ENCODE assay signal across 16 mouse cellular contexts in genomic region chr5:53139140-53139539, GRCm38 (mm10).
A peak's percentile ranks its signal among the peaks of the same experiment; 100 is the strongest.
DNase-seq lines count a peak whose midpoint lies in the region; ATAC-seq and TF ChIP-seq lines count a peak whose summit lies in the region.
"Had no signal": no experiment of that assay in that cellular context is flagged by ENCODE, and none has a peak within 500 bp of the region (broad histone marks: within the 10 kb centered on the region; RNA-seq: fewer than 3 reads in every experiment).

No protein-coding gene starts in this region.

- H3K27me3 ChIP-seq in embryonic facial prominence, embryonic 11.5 days (ENCODE audit: control insufficient read depth, insufficient read depth, low read length) = no peaks in the 10 kb centered on the region
- H3K27me3 ChIP-seq in embryonic facial prominence, embryonic 10.5 days (replicated peaks; ENCODE audit: low read depth, poor library complexity, severe bottlenecking) = no peaks in the 10 kb centered on the region
- no peaks in the 10 kb centered on the region for H3K27me3 ChIP-seq in heart, postnatal 0 days (ENCODE audit: control insufficient read depth, insufficient read depth, low read length)
- H3K27me3 ChIP-seq in forebrain, embryonic 16.5 days (replicated peaks; ENCODE audit: control insufficient read depth, insufficient read depth, low read length) = no peaks in the 10 kb centered on the region
- H3K27me3 ChIP-seq in intestine, postnatal 0 days (replicated peaks; ENCODE audit: control insufficient read depth, insufficient read depth, low read length) = no peaks in the 10 kb centered on the region
- H3K27me3 ChIP-seq: limb, embryonic 15.5 days had no signal

- no peak overlapping the region for H3K27ac ChIP-seq in embryonic facial prominence, embryonic 11.5 days (replicated peaks; ENCODE audit: low read depth, low read length)
- no peak overlapping the region for H3K27ac ChIP-seq in embryonic facial prominence, embryonic 10.5 days (replicated peaks)
- H3K27ac ChIP-seq in heart, postnatal 0 days (ENCODE audit: low read depth) = peak overlapping the region; percentile 48; the same call in 1 of the 2 replicates
- H3K27ac ChIP-seq in forebrain, embryonic 16.5 days (ENCODE audit: low read length) = no peak overlapping the region
- H3K27ac ChIP-seq in intestine, postnatal 0 days (ENCODE audit: low read depth, low read length) = no peak overlapping the region
- H3K27ac ChIP-seq: limb, embryonic 15.5 days had no signal

- WGBS in embryonic facial prominence, embryonic 11.5 days = 28% methylated on average over 4 of the region's 4 CpGs
- WGBS in embryonic facial prominence, embryonic 10.5 days = 43% methylated on average over 4 of the region's 4 CpGs
- WGBS in heart, postnatal 0 days = 10% methylated on average over 4 of the region's 4 CpGs
- 4% methylated on average over 4 of the region's 4 CpGs for WGBS in forebrain, embryonic 16.5 days
- WGBS in intestine, postnatal 0 days = 54% methylated on average over 4 of the region's 4 CpGs

- no peaks in the 10 kb centered on the region for H3K4me1 ChIP-seq in embryonic facial prominence, embryonic 11.5 days (ENCODE audit: control insufficient read depth, insufficient read depth, low read length)
- H3K4me1 ChIP-seq in embryonic facial prominence, embryonic 10.5 days = peaks cover 12% of the 10 kb centered on the region
- H3K4me1 ChIP-seq in heart, postnatal 0 days (ENCODE audit: control insufficient read depth, insufficient read depth) = peaks cover 11% of the 10 kb centered on the region
- H3K4me1 ChIP-seq in forebrain, embryonic 16.5 days (replicated peaks; ENCODE audit: control insufficient read depth, insufficient read depth, low read length) = peaks cover 21% of the 10 kb centered on the region
- H3K4me1 ChIP-seq in intestine, postnatal 0 days (replicated peaks; ENCODE audit: control insufficient read depth, insufficient read depth, low read length) = no peaks in the 10 kb centered on the region
- H3K4me1 ChIP-seq: limb, embryonic 15.5 days had no signal

- DNase-seq in embryonic facial prominence, embryonic 11.5 days (ENCODE audit: low spot score) = peak; percentile 23
- no peak for DNase-seq in embryonic facial prominence, embryonic 10.5 days (ENCODE audit: low spot score)
- peak; percentile 36 for DNase-seq in heart, postnatal 0 days (ENCODE audit: low spot score)
- DNase-seq in heart, adult 11 months = no peak
- peak; percentile 58 for DNase-seq in brain, embryonic 14.5 days (ENCODE audit: low read depth)
- DNase-seq in thymus, postnatal 14 days = no peak
- DNase-seq: adrenal gland, adult 8-10 months; cerebellum, adult 9-11 months; kidney, adult 9 months; kidney, postnatal 4 days; lung, postnatal 10 days; thymus, postnatal 36 days had no signal

- no peaks in the 10 kb centered on the region for H3K9me3 ChIP-seq in embryonic facial prominence, embryonic 11.5 days (replicated peaks; ENCODE audit: control insufficient read depth, low read length)
- H3K9me3 ChIP-seq in embryonic facial prominence, embryonic 10.5 days = no peaks in the 10 kb centered on the region
- H3K9me3 ChIP-seq in heart, postnatal 0 days (replicated peaks; ENCODE audit: control insufficient read depth, low read length) = no peaks in the 10 kb centered on the region
- H3K9me3 ChIP-seq in forebrain, embryonic 16.5 days (ENCODE audit: control insufficient read depth, low read length) = no peaks in the 10 kb centered on the region
- H3K9me3 ChIP-seq in intestine, postnatal 0 days (ENCODE audit: control insufficient read depth) = no peaks in the 10 kb centered on the region
- H3K9me3 ChIP-seq: limb, embryonic 15.5 days had no signal

- H3K4me2 ChIP-seq in embryonic facial prominence, embryonic 11.5 days (ENCODE audit: low read depth, low read length) = no peak overlapping the region
- peak overlapping the region; percentile 26; the same call in 1 of the 2 replicates for H3K4me2 ChIP-seq in heart, postnatal 0 days (ENCODE audit: low read depth, low read length)
- no peak overlapping the region for H3K4me2 ChIP-seq in forebrain, embryonic 16.5 days (ENCODE audit: low read length)
- H3K4me2 ChIP-seq in intestine, postnatal 0 days (replicated peaks; ENCODE audit: low read depth) = no peak overlapping the region
- H3K4me2 ChIP-seq: limb, embryonic 15.5 days had no signal

- no peak for TF ChIP-seq CTCF in heart, postnatal 0 days (IDR thresholded peaks at IDR 0.05; ENCODE audit: low read depth)
- TF ChIP-seq CTCF in brain, embryonic 14.5 days (IDR thresholded peaks at IDR 0.05; ENCODE audit: borderline replicate concordance, extremely low read depth, insufficient read depth, insufficient read length) = no peak
- no peak for TF ChIP-seq CTCF in intestine, postnatal 0 days (IDR thresholded peaks at IDR 0.05; ENCODE audit: low read depth)

- no peak overlapping the region for H3K4me3 ChIP-seq in embryonic facial prominence, embryonic 11.5 days (ENCODE audit: low read depth, low read length)
- no peak overlapping the region for H3K4me3 ChIP-seq in embryonic facial prominence, embryonic 10.5 days
- no peak overlapping the region for H3K4me3 ChIP-seq in heart, postnatal 0 days (ENCODE audit: low read depth, low read length)
- no peak overlapping the region for H3K4me3 ChIP-seq in forebrain, embryonic 16.5 days (replicated peaks; ENCODE audit: low read length)
- H3K4me3 ChIP-seq in intestine, postnatal 0 days (ENCODE audit: low read depth, low read length) = no peak overlapping the region
- H3K4me3 ChIP-seq: limb, embryonic 15.5 days; myocyte had no signal

- no peak for TF ChIP-seq EP300 in heart, postnatal 0 days (IDR thresholded peaks at IDR 0.05; ENCODE audit: low read depth)

- no peak for TF ChIP-seq POLR2A in brain, embryonic 14.5 days (IDR thresholded peaks at IDR 0.05; ENCODE audit: borderline replicate concordance, extremely low read depth, insufficient read depth, insufficient read length, poor library complexity, severe bottlenecking)

- 0 out of 2 replicates have a peak, but pooled peaks have one; percentile 23 for ATAC-seq in embryonic facial prominence, embryonic 11.5 days (replicated peaks; ENCODE audit: insufficient number of reproducible peaks, low FRiP score, low TSS enrichment, low read depth)
- ATAC-seq in heart, postnatal 0 days (ENCODE audit: insufficient read depth, low read depth) = 0 out of 2 replicates have a peak, but pooled peaks have one; percentile 60
- peak; percentile 16; the same call in 1 of the 2 replicates for ATAC-seq in forebrain, embryonic 16.5 days
- ATAC-seq in intestine, postnatal 0 days = no peak

- H3K9ac ChIP-seq in embryonic facial prominence, embryonic 11.5 days (replicated peaks; ENCODE audit: low read length) = no peak overlapping the region
- 0 out of 2 replicates have a peak overlapping the region, but pooled peaks have one; percentile 14 for H3K9ac ChIP-seq in heart, postnatal 0 days (replicated peaks; ENCODE audit: low read depth, low read length)
- H3K9ac ChIP-seq in forebrain, embryonic 16.5 days (replicated peaks; ENCODE audit: low read depth, low read length) = no peak overlapping the region
- H3K9ac ChIP-seq in intestine, postnatal 0 days (ENCODE audit: low read depth, low read length) = no peak overlapping the region
- H3K9ac ChIP-seq: limb, embryonic 15.5 days had no signal

- no peaks in the 10 kb centered on the region for H3K36me3 ChIP-seq in embryonic facial prominence, embryonic 11.5 days (replicated peaks; ENCODE audit: control insufficient read depth, insufficient read depth, low read depth, low read length)
- H3K36me3 ChIP-seq in embryonic facial prominence, embryonic 10.5 days (replicated peaks) = no peaks in the 10 kb centered on the region
- no peaks in the 10 kb centered on the region for H3K36me3 ChIP-seq in heart, postnatal 0 days (replicated peaks; ENCODE audit: control insufficient read depth, insufficient read depth, low read length)
- H3K36me3 ChIP-seq in forebrain, embryonic 16.5 days (ENCODE audit: control insufficient read depth, insufficient read depth) = no peaks in the 10 kb centered on the region; the same call in 1 of the 2 replicates
- peaks cover 17% of the 10 kb centered on the region; the same call in 1 of the 2 replicates for H3K36me3 ChIP-seq in intestine, postnatal 0 days (ENCODE audit: control insufficient read depth, insufficient read depth)
- H3K36me3 ChIP-seq: limb, embryonic 15.5 days had no signal

Comparison
In these comparisons a context has a peak if more than half of its experiments do, and no peak if none do; other contexts are left out.
1. DNase-seq: peak in embryonic facial prominence, embryonic 11.5 days (single experiment), heart, postnatal 0 days (single experiment) and brain, embryonic 14.5 days (single experiment); none in embryonic facial prominence, embryonic 10.5 days (single experiment), heart, adult 11 months (single experiment) and thymus, postnatal 14 days (single experiment).